ENCODE assay signal across 15 mouse cellular contexts in the genomic region with DNA sequence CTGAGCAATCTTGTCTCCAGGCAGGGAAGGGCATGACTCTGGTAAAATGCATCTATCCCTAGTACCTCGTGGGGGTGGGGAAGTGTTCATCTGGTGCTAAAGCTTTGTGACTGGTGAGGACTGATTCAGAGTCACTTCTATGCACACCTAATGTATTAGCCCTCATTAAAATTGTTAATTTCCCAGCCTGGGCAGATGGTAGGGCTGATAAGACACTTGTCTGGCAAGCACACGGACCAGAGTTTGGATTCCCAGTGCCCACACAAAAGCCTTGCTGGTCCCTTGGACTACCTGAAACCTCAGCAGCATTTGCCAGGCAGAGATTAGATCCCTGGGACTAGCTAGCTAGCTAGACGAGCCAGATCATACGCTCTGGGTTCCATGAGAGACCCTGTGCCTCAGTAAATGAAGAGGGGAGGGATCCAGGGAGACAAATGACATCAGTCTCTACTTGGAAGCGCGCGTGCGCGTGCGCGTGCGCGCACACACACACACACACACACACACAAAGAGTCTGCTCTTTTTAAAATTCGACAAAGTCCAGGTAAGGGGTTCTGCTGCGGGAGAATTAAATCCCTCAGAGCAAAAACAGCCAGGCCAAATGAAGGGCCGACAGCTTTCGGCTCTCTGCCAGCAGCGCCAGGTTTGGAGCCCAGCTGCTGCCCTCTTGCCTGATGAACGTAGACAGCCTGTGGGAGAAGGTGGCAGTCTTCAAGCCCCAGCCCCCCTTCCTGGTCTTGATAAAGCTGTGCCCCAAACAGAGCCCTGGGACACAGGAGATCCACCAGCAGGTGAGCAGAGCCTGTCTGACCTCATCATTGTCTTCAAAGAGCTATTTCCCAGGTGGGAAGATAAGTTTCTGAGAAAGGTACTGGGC. TPM values are rescaled to one million over a fixed set of nuclear protein-coding genes. Genes with fewer than 3 reads are reported as not detected.
DNase-seq lines count a peak whose midpoint lies in the region; ATAC-seq lines count a peak whose summit lies in the region.
"Had no signal": no experiment of that assay in that cellular context is flagged by ENCODE, and none has a peak within 500 bp of the region (broad histone marks: within the 10 kb centered on the region; RNA-seq: fewer than 3 reads in every experiment).

No protein-coding gene starts in this region.

- H3K9ac ChIP-seq in heart, embryonic 11.5 days (ENCODE audit: low read depth, low read length) = peak overlapping the region; percentile 34; the same call in 1 of the 2 replicates
- no peak overlapping the region for H3K9ac ChIP-seq in hindbrain, embryonic 15.5 days
- H3K9ac ChIP-seq: embryonic facial prominence, embryonic 12.5 days; lung, embryonic 15.5 days had no signal

- H3K4me2 ChIP-seq in heart, embryonic 11.5 days = no peak overlapping the region
- peak overlapping the region; percentile 24; the same call in 1 of the 2 replicates for H3K4me2 ChIP-seq in hindbrain, embryonic 15.5 days
- H3K4me2 ChIP-seq: embryonic facial prominence, embryonic 12.5 days; lung, embryonic 15.5 days had no signal

- DNase-seq in heart, postnatal 25 days (ENCODE audit: low spot score) = no peak
- peak; percentile 23 for DNase-seq in testis, postnatal 10 days (ENCODE audit: low spot score)
- DNase-seq in testis, postnatal 14 days (ENCODE audit: low spot score) = no peak
- DNase-seq in kidney, postnatal 10 days = no peak
- DNase-seq in adrenal gland, adult 2 months = no peak
- DNase-seq in frontal cortex, adult 2 months (ENCODE audit: extremely low spot score in 1 of 2, low spot score in 1 of 2) = no peak
- DNase-seq: gastrocnemius, postnatal 25 days; kidney, adult 9 months; right cerebral cortex, postnatal 14 days had no signal

- H3K27ac ChIP-seq in heart, embryonic 11.5 days (ENCODE audit: low read depth, low read length) = no peak overlapping the region
- peak overlapping the region; percentile 41 for H3K27ac ChIP-seq in hindbrain, embryonic 15.5 days (replicated peaks)
- H3K27ac ChIP-seq: embryonic facial prominence, embryonic 12.5 days; lung, embryonic 15.5 days had no signal

- no peaks in the 10 kb centered on the region for H3K36me3 ChIP-seq in heart, embryonic 11.5 days (ENCODE audit: control insufficient read depth, insufficient read depth, low read length)
- H3K36me3 ChIP-seq in hindbrain, embryonic 15.5 days = no peaks in the 10 kb centered on the region
- H3K36me3 ChIP-seq: embryonic facial prominence, embryonic 12.5 days; lung, embryonic 15.5 days had no signal

- no peak for ATAC-seq in heart, embryonic 11.5 days (replicated peaks; ENCODE audit: insufficient number of reproducible peaks, low FRiP score, low TSS enrichment)
- ATAC-seq in hindbrain, embryonic 15.5 days (ENCODE audit: low FRiP score, low read depth) = no peak
- ATAC-seq: CD4-positive, CD25-positive, alpha-beta regulatory T cell, adult 4 months had no signal

- H3K4me3 ChIP-seq in heart, embryonic 11.5 days (ENCODE audit: low read depth, low read length) = no peak overlapping the region
- peak overlapping the region; percentile 9; the same call in 1 of the 2 replicates for H3K4me3 ChIP-seq in hindbrain, embryonic 15.5 days
- H3K4me3 ChIP-seq: embryonic facial prominence, embryonic 12.5 days; lung, embryonic 15.5 days had no signal

- intact Hi-C loops in heart, postnatal 25 days (cut with DNase I) = no loop called here

- 63% methylated on average over 19 of the region's 19 CpGs for WGBS in heart, embryonic 11.5 days (ENCODE audit: insufficient replicate concordance)
- 49% methylated on average over 19 of the region's 19 CpGs for WGBS in hindbrain, embryonic 15.5 days

- H3K4me1 ChIP-seq in heart, embryonic 11.5 days (ENCODE audit: control insufficient read depth, insufficient read depth, low read length) = 0 out of 2 replicates have a peak, but pooled peaks cover 4% of the 10 kb centered on the region
- H3K4me1 ChIP-seq in hindbrain, embryonic 15.5 days (replicated peaks) = peaks cover 8% of the 10 kb centered on the region; the same call in 1 of the 2 replicates
- H3K4me1 ChIP-seq: embryonic facial prominence, embryonic 12.5 days had no signal

- H3K27me3 ChIP-seq in heart, embryonic 11.5 days (ENCODE audit: control insufficient read depth, insufficient read depth, low read length) = no peaks in the 10 kb centered on the region
- H3K27me3 ChIP-seq in hindbrain, embryonic 15.5 days = no peaks in the 10 kb centered on the region
- H3K27me3 ChIP-seq: embryonic facial prominence, embryonic 12.5 days; lung, embryonic 15.5 days had no signal

- no peaks in the 10 kb centered on the region for H3K9me3 ChIP-seq in heart, embryonic 11.5 days (replicated peaks; ENCODE audit: control insufficient read depth, low read length)
- H3K9me3 ChIP-seq in hindbrain, embryonic 15.5 days = no peaks in the 10 kb centered on the region
- H3K9me3 ChIP-seq: embryonic facial prominence, embryonic 12.5 days; lung, embryonic 15.5 days had no signal

RNA-seq across cellular contexts. Expression of a gene that starts 8.9 kb away (rescaled TPM):
- 12.5 and 15.1 TPM in 2 replicates for polyA plus RNA-seq in heart, embryonic 11.5 days (2014; fragmentation: Nextera tagmentation; extraction: Ambion mirVana)
- total RNA-seq in heart, postnatal 25 days (2021) = 10 to 100 TPM; 15.1 to 16.1 TPM
- polyA plus RNA-seq in hindbrain, embryonic 15.5 days (2015; fragmentation: Nextera tagmentation; extraction: Ambion mirVana) = 14.0 and 14.3 TPM in 2 replicates
- 10 to 100 TPM in 1 of 2 experiments, 1 to 10 TPM in 1; 9.8 to 13.6 TPM for total RNA-seq in adrenal gland, adult 2 months (2021)
- 56.8 and 67.8 TPM in 2 replicates for polyA plus RNA-seq in adrenal gland, adult 2 months (2012; rRNA removed)
- 17.6 and 20.6 TPM in 2 replicates for polyA plus RNA-seq in frontal cortex, adult 2 months (2012; rRNA removed)

RNA-seq across cellular contexts. Expression of a gene that starts 16.3 kb away (rescaled TPM):
- polyA plus RNA-seq in heart, embryonic 11.5 days (2014; fragmentation: Nextera tagmentation; extraction: Ambion mirVana) = 26.5 and 28.8 TPM in 2 replicates
- total RNA-seq in heart, postnatal 25 days (2021) = 10 to 100 TPM; 15.4 to 16.8 TPM
- 95.4 and 99.5 TPM in 2 replicates for polyA plus RNA-seq in hindbrain, embryonic 15.5 days (2015; fragmentation: Nextera tagmentation; extraction: Ambion mirVana)
- total RNA-seq in adrenal gland, adult 2 months (2021) = 10 to 100 TPM; 13.5 to 15.0 TPM
- 11.7 and 12.5 TPM in 2 replicates for polyA plus RNA-seq in adrenal gland, adult 2 months (2012; rRNA removed)
- polyA plus RNA-seq in frontal cortex, adult 2 months (2012; rRNA removed) = 18.7 and 20.9 TPM in 2 replicates

RNA-seq across cellular contexts. Expression of a gene that starts 40.9 kb away (rescaled TPM):
- polyA plus RNA-seq in heart, embryonic 11.5 days (2014; fragmentation: Nextera tagmentation; extraction: Ambion mirVana) = 0.69 TPM in 1 of 2 replicates, not detected in the other
- not detected for total RNA-seq in heart, postnatal 25 days (2021)
- polyA plus RNA-seq in hindbrain, embryonic 15.5 days (2015; fragmentation: Nextera tagmentation; extraction: Ambion mirVana) = 1.1 and 1.3 TPM in 2 replicates
- not detected for total RNA-seq in adrenal gland, adult 2 months (2021)
- polyA plus RNA-seq in adrenal gland, adult 2 months (2012; rRNA removed) = not detected in 2 replicates
- polyA plus RNA-seq in frontal cortex, adult 2 months (2012; rRNA removed) = 0.13 TPM in 1 of 2 replicates, not detected in the other
- total RNA-seq: gastrocnemius, postnatal 25 days; left cerebral cortex, postnatal 14 days had no signal
- polyA plus RNA-seq: embryonic facial prominence, embryonic 12.5 days had no signal
